Mouse (Mus musculus): Measurements from ENCODE around the gene Jade2. TPM values are rescaled to one million over a fixed set of nuclear protein-coding genes. Genes with fewer than 3 reads are reported as not detected.

Gene Jade2
- polyA plus RNA-seq, 1 experiment from 2014 or later, result 0.78 TPM

- H3K27ac ChIP-seq, result no peak overlapping the region
- H3K27me3 ChIP-seq (ENCODE audit: low read depth, poor library complexity, severe bottlenecking), result peaks cover 35% of the 10 kb centered on the region
- H3K4me3 ChIP-seq, result no peak overlapping the region
- WGBS, result 61% methylated on average over 5 of the region's 5 CpGs
- no peak for DNase-seq (ENCODE audit: low spot score)
- no peaks in the 10 kb centered on the region for H3K9me3 ChIP-seq (replicated peaks)
- no peaks in the 10 kb centered on the region for H3K36me3 ChIP-seq
- peaks cover 50% of the 10 kb centered on the region for H3K4me1 ChIP-seq
Observed at GRCm38 (mm10) chr11:51852595-51852994, 4.9 kb downstream of the Jade2 start.

GRCm38 (mm10) chr11:51852091-51852521 lies 5.3 kb downstream of the Jade2 start:
- H3K4me1 ChIP-seq, result peaks cover 45% of the 10 kb centered on the region
- H3K4me3 ChIP-seq, result no peak overlapping the region
- no peaks in the 10 kb centered on the region for H3K9me3 ChIP-seq (replicated peaks)
- DNase-seq (ENCODE audit: low spot score), result no peak
- H3K36me3 ChIP-seq, result no peaks in the 10 kb centered on the region
- H3K27me3 ChIP-seq (ENCODE audit: low read depth, poor library complexity, severe bottlenecking), result peaks cover 30% of the 10 kb centered on the region
- WGBS, result 85% methylated on average over 7 of the region's 7 CpGs
- no peak overlapping the region for H3K27ac ChIP-seq

- Histone ChIP-seq H3K36me3 (no peaks in the 10 kb centered on the region), H3K27ac (no peak overlapping the region), H3K4me3 (no peak overlapping the region), H3K27me3 (ENCODE audit: low read depth, poor library complexity, severe bottlenecking) (peaks cover 18% of the 10 kb centered on the region), H3K9me3 (replicated peaks) (no peaks in the 10 kb centered on the region), H3K4me1 (peaks cover 33% of the 10 kb centered on the region)
- WGBS, result 90% methylated on average over 11 of the region's 11 CpGs
- no peak for DNase-seq (ENCODE audit: low spot score)
Observed at GRCm38 (mm10) chr11:51850741-51851330, 6.6 kb downstream of the Jade2 start.

GRCm38 (mm10) chr11:51848324-51848723 lies 9.1 kb downstream of the Jade2 start:
- no peak for DNase-seq (ENCODE audit: low spot score)
- Histone ChIP-seq H3K4me3 (no peak overlapping the region), H3K27ac (no peak overlapping the region), H3K36me3 (no peaks in the 10 kb centered on the region), H3K9me3 (replicated peaks) (no peaks in the 10 kb centered on the region), H3K27me3 (ENCODE audit: low read depth, poor library complexity, severe bottlenecking) (no peaks in the 10 kb centered on the region), H3K4me1 (peaks cover 20% of the 10 kb centered on the region)
- 81% methylated on average over 3 of the region's 3 CpGs for WGBS

GRCm38 (mm10) chr11:51847902-51848301 lies 9.6 kb downstream of the Jade2 start:
- 76% methylated on average over 1 of the region's 1 CpGs for WGBS
- DNase-seq (ENCODE audit: low spot score), result no peak
- Histone ChIP-seq H3K4me1 (peaks cover 16% of the 10 kb centered on the region), H3K27ac (no peak overlapping the region), H3K9me3 (replicated peaks) (no peaks in the 10 kb centered on the region), H3K4me3 (no peak overlapping the region), H3K36me3 (no peaks in the 10 kb centered on the region), H3K27me3 (ENCODE audit: low read depth, poor library complexity, severe bottlenecking) (no peaks in the 10 kb centered on the region)

GRCm38 (mm10) chr11:51845981-51846883 lies 11.2 kb downstream of the Jade2 start:
- no peak overlapping the region for H3K27ac ChIP-seq
- 91% methylated on average over 16 of the region's 16 CpGs for WGBS
- no peaks in the 10 kb centered on the region for H3K36me3 ChIP-seq
- peaks cover 6% of the 10 kb centered on the region; the same call in 1 of the 2 replicates for H3K4me1 ChIP-seq
- H3K4me3 ChIP-seq, result no peak overlapping the region
- H3K9me3 ChIP-seq (replicated peaks), result no peaks in the 10 kb centered on the region
- no peaks in the 10 kb centered on the region for H3K27me3 ChIP-seq (ENCODE audit: low read depth, poor library complexity, severe bottlenecking)
- no peak for DNase-seq (ENCODE audit: low spot score)

GRCm38 (mm10) chr11:51844529-51845098 lies 12.8 kb downstream of the Jade2 start:
- Histone ChIP-seq H3K4me3 (no peak overlapping the region), H3K9me3 (replicated peaks) (no peaks in the 10 kb centered on the region), H3K4me1 (peaks cover 7% of the 10 kb centered on the region; the same call in 1 of the 2 replicates), H3K27ac (no peak overlapping the region), H3K36me3 (no peaks in the 10 kb centered on the region), H3K27me3 (ENCODE audit: low read depth, poor library complexity, severe bottlenecking) (no peaks in the 10 kb centered on the region)
- 86% methylated on average over 10 of the region's 10 CpGs for WGBS
- no peak for DNase-seq (ENCODE audit: low spot score)

GRCm38 (mm10) chr11:51843898-51844297 lies 13.6 kb downstream of the Jade2 start:
- Histone ChIP-seq H3K4me1 (peaks cover 10% of the 10 kb centered on the region), H3K27ac (no peak overlapping the region), H3K27me3 (ENCODE audit: low read depth, poor library complexity, severe bottlenecking) (no peaks in the 10 kb centered on the region), H3K4me3 (no peak overlapping the region), H3K9me3 (replicated peaks) (no peaks in the 10 kb centered on the region), H3K36me3 (no peaks in the 10 kb centered on the region)
- DNase-seq (ENCODE audit: low spot score), result peak; percentile 66

- Histone ChIP-seq H3K36me3 (no peaks in the 10 kb centered on the region), H3K27ac (no peak overlapping the region), H3K4me1 (peaks cover 10% of the 10 kb centered on the region), H3K27me3 (ENCODE audit: low read depth, poor library complexity, severe bottlenecking) (no peaks in the 10 kb centered on the region), H3K9me3 (replicated peaks) (no peaks in the 10 kb centered on the region), H3K4me3 (no peak overlapping the region)
- 86% methylated on average over 4 of the region's 4 CpGs for WGBS
- DNase-seq (ENCODE audit: low spot score), result no peak
Observed at GRCm38 (mm10) chr11:51843168-51843567, 14.3 kb downstream of the Jade2 start.

- H3K4me1 ChIP-seq, result peaks cover 10% of the 10 kb centered on the region
- H3K36me3 ChIP-seq, result no peaks in the 10 kb centered on the region
- DNase-seq (ENCODE audit: low spot score), result no peak
- no peak overlapping the region for H3K4me3 ChIP-seq
- H3K9me3 ChIP-seq (replicated peaks), result no peaks in the 10 kb centered on the region
- H3K27me3 ChIP-seq (ENCODE audit: low read depth, poor library complexity, severe bottlenecking), result no peaks in the 10 kb centered on the region
- H3K27ac ChIP-seq, result no peak overlapping the region
- 68% methylated on average over 9 of the region's 9 CpGs for WGBS
Observed at GRCm38 (mm10) chr11:51841149-51841548, 16.3 kb downstream of the Jade2 start.

GRCm38 (mm10) chr11:51840657-51841056 lies 16.8 kb downstream of the Jade2 start:
- Histone ChIP-seq H3K36me3 (no peaks in the 10 kb centered on the region), H3K27me3 (ENCODE audit: low read depth, poor library complexity, severe bottlenecking) (no peaks in the 10 kb centered on the region), H3K4me3 (no peak overlapping the region), H3K9me3 (replicated peaks) (no peaks in the 10 kb centered on the region), H3K27ac (no peak overlapping the region), H3K4me1 (peaks cover 10% of the 10 kb centered on the region)
- 87% methylated on average over 9 of the region's 9 CpGs for WGBS
- DNase-seq (ENCODE audit: low spot score), result no peak

GRCm38 (mm10) chr11:51839973-51840372 lies 17.5 kb downstream of the Jade2 start:
- peaks cover 10% of the 10 kb centered on the region for H3K4me1 ChIP-seq
- WGBS, result 91% methylated on average over 11 of the region's 11 CpGs
- DNase-seq (ENCODE audit: low spot score), result no peak
- H3K27me3 ChIP-seq (ENCODE audit: low read depth, poor library complexity, severe bottlenecking), result no peaks in the 10 kb centered on the region
- H3K27ac ChIP-seq, result no peak overlapping the region
- H3K9me3 ChIP-seq (replicated peaks), result no peaks in the 10 kb centered on the region
- no peaks in the 10 kb centered on the region for H3K36me3 ChIP-seq
- H3K4me3 ChIP-seq, result no peak overlapping the region

GRCm38 (mm10) chr11:51839106-51839505 lies 18.3 kb downstream of the Jade2 start:
- no peak for DNase-seq (ENCODE audit: low spot score)
- no peak overlapping the region for H3K27ac ChIP-seq
- H3K27me3 ChIP-seq (ENCODE audit: low read depth, poor library complexity, severe bottlenecking), result no peaks in the 10 kb centered on the region
- no peak overlapping the region for H3K4me3 ChIP-seq
- H3K9me3 ChIP-seq (replicated peaks), result no peaks in the 10 kb centered on the region
- peaks cover 6% of the 10 kb centered on the region; the same call in 1 of the 2 replicates for H3K4me1 ChIP-seq
- WGBS, result 72% methylated on average over 2 of the region's 2 CpGs
- H3K36me3 ChIP-seq, result no peaks in the 10 kb centered on the region
